Mouse (Mus musculus): Measurements from ENCODE around the gene Dennd4a. TPM values are rescaled to one million over a fixed set of nuclear protein-coding genes. Genes with fewer than 3 reads are reported as not detected.

The Dennd4a gene
- total RNA-seq, 2 experiments from 2014 or later: 3.1 to 3.4 TPM

DNA sequence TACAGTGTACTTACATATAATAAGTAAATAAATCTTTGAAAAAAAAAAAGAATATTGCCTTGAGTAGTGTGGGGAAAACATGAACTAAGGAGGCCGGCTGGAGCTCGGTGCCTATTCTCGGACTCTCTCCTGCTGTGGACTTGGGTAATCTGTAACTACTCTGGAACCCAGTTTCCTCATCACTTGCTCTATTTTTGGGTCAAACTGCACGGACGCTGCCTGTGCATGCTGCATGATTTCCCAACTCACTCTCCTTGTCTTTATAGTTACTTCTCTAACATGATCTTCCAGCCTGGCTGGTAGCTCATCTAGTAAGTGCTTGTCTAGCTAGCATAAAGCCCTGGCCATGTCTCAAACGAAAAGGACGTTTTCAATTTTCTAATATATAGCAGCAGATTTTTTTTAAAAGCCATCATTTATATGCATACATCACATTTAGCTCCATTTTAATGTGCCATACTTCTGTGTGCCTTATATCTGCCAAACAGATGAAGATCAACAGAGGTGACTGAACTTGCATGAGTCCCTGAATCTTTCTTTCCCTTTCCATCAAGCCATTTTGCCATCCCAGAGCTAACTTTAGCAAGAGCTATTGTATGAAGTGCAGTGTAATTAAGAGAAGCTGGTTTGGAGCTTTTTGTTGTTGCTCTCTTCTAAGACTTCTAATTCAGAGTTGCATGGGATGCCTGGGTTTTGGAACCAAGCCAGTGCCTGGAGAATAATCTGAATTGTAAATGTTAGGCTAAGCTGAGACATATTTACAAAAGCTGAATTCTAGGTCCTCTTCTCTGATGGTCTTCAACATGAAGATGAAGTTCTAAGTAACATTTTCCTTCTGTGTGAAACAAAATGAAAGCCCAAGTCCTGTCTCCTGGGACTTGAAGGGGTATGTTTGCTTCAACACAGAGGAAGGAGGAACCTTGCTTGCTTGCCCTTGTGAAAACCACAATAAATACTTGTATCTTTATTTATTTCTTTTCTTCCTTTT lies 20.2 kb upstream of the Dennd4a start:
- DNase-seq: no peak

DNA sequence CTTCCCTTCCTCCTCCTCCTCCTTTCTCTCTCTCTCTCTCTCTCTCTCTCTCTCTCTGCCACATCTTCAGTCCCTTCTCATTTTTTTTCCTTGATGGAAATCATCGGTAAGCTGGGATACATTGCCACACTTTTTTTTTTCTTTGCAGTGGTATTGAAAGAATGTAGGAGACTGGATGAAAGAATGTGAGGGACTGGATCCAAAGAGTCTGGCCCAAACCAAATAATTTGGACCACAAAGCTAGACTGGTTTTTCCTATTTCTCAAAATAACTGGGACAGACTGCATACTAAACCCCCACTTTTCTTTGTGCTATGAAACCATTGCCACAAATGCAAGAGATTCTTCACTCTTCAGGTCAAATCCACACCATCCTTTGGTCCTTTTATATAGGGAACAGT lies 19.5 kb upstream of the Dennd4a start:
- no peak for DNase-seq

DNA sequence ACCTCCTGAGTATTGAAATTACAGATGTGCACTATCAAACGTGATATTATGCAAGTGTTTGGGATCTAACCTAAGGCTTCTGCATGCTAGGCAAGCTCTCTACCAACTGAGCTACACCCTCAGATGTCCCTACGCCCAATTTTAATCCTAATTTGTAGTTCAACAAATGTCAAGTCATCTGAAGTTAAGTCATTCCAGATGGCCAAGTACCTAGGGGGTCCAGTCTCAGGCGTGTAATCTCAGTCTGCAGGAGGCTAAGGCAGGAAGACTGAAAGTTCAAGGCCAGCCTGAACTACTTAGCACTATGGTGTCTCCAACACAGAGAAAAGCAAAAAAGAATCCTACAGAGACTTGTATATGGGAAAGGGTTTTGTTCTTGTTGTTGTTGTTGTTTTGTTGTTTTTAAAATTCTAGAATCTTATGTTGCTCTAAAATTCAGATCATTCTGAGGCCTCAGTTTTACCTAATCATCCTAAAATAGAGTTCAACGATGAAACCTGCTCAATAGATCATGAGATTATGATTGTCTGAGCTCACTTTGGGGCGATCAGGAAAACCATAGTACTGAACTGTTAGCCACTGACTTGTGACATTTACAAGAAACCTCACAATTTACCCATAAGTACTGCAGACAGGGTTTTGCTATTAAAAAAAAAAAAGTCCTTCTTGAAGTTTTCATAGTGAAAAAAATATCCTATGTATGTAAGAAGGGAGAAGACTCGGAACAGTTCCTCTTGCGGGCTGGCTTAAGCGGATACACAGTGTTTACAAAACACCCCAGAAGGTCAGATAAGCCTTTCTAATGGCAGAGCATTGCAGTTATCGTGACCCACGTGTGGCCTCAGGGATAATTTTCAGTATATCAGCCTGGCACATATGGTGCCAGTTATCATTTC lies 18.5 kb upstream of the Dennd4a start:
- DNase-seq: no peak

- DNase-seq: no peak
Observed at GRCm38 (mm10) chr9:64793275-64793590, 17.9 kb upstream of the Dennd4a start.

DNA sequence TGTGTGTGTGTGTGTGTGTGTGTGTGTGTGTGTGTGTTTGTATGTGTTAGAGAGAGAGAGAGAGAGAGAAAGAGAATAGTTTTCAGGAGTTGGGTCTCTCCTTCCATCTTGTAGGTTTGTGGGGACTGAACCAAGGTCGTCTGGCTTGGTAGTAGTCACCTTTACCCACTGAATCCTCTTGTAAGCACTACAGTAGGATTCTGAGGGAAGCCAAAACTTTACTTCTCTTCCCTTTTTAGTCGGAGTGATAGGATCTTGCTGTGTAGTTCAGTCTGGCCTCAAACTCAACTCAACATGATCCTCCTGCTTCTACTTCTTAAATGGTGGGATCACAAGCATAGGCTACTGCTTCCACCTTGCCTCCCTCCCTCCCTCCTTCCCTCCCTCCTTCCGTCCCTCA lies 17.3 kb upstream of the Dennd4a start:
- no peak for DNase-seq

GRCm38 (mm10) chr9:64794448-64795420 lies 16.4 kb upstream of the Dennd4a start:
- DNase-seq: no peak

- no peak for DNase-seq
Observed at GRCm38 (mm10) chr9:64795846-64796615, 15.1 kb upstream of the Dennd4a start.

GRCm38 (mm10) chr9:64797392-64797791 lies 13.7 kb upstream of the Dennd4a start:
- no peak for DNase-seq

DNA sequence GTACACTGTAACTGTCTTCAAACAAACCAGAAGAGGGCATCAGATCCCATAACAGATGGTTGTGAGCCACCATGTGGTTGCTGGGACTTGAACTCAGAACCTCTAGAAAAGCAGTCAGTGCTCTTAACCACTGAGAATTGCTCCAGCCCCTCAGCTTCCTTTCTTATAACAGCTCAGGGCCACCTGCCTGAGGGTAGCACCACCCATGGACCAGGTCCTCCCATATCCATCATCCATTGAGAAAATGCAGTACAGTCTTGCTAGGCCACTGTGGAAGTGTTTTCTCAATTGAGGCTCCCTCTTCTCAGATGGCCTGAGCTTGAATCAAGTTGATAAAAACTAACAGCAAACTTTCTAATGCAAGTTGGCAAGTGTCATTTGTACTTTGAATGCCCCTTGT lies 13.0 kb upstream of the Dennd4a start:
- DNase-seq: no peak

DNA sequence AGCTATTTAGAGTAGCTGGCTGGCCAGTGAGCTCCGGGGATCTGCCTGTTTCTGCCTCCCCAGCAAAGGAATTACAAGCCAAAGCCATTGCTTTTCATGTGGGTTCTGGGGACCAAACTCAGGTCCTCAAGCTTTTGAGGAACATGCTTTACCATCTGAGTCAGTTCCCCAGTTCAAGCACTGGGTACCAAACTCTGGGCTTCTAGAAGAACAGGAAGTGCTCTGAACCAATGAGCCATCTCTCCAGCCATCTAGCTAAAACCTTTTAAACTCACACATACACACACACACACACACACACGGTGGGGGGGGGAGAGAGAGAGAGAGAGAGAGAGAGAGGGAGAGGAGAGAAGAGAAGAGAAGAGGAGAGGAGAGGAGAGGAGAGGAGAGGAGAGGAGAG lies 12.3 kb upstream of the Dennd4a start:
- DNase-seq: no peak

GRCm38 (mm10) chr9:64799504-64799903 lies 11.6 kb upstream of the Dennd4a start:
- DNase-seq: no peak

DNA sequence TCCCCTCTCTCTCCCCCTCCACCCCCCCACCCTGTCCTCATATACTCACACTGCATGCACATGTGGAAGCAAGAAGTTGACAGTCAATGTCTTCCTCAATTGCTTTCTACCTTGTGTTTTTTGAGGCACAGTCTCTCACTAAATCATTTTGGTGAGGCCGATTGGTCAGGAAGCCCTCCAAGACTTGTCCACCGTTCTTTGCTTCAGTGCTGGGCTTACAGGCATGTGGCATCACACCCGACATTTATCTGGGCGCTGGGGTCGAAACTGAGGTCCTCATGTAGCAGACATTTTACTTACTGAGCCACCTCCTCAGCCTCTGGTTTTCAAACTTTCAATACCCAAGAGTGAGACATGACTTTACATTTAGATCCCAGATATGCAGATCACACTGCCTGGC lies 8.6 kb upstream of the Dennd4a start:
- no peak for DNase-seq

GRCm38 (mm10) chr9:64803373-64804214 lies 7.5 kb upstream of the Dennd4a start:
- no peak for DNase-seq

DNA sequence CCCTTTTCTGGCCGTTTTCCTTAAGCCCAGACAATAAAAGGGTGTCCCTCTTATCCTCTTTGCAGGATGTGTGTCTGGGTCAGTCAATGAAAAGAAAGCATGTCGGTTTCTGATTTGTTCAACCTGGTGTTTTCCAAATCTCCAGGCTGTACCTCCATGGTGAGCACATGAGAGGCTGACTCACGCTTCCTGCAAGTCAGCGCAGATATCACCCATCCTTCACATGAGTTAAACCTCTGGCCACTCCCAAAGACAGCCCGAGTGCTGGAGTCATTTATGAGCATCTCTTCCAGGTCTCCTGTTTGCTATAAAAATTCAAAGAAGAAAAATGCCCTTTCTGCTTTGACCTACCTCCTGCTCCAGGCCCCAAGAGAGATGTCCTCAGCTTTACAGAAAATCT lies 5.3 kb upstream of the Dennd4a start:
- no peak for DNase-seq

DNA sequence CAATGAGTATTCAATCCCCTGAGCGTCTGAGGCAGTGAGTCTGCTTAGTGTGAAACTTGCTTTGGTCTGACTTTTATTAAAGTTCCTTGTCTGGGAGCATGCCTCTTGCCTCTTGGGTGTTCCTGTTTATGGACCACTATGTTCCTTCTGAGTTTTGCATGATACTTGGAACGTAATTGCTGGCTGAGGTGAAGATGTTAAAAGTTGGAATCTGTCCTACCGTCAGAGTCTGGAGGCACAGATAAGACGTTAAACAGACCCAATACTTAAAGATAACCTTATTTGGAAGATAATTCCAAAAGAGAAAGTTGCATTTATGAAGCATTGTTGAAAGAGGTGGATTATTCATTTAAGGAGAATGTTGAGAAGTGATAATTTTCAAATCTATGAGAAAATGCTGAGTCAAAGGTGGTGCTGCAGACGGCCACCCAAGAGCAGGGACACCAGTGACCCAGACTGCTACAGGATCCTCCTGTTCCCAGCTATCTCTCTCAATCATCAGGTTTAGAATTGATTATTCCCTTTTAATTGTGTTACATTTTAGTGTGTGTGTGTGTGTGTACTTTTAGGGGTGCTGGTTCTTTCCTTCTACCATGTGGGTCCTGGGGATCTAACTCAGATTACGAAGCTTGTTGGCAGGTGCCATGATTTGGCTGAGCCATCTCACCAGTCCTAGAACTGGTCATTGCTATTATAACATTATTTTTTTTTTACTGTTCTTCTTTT lies 4.6 kb upstream of the Dennd4a start:
- DNase-seq: no peak

DNA sequence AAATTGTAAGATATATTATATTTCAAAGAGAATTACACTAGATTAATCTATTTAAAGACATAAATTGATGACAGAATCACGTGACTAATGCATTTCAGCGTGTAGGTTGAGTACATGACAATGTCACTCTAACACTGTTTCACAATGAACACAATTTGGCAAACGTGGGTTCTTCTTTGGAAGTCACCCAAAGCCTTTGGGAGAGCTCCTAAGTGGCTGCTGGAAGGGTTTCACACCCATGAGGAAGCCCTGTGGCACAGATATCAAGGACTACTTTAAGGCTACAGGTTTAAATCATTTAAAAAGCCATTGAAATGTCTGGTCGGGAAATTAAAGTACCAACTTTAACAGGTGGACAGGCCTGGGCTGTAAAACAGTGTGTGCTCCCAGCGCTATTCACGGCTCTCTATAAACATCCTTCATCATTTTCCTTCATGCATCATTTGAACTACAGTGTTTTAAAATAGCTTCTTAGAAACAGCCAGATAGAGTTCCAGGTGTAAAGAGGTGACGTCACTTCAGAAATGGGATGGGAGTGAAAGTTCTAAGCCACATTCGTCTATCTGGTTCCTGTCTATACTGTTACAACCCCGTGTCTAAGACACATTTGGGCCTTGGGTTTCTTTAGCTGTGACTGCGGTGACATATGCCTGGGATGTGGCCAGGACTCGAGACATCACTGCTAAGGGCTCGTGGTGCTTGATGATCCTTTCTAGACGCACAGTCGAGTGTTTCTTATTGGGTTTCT lies 3.9 kb upstream of the Dennd4a start:
- no peak for DNase-seq

GRCm38 (mm10) chr9:64809851-64810250 lies 1.3 kb upstream of the Dennd4a start:
- DNase-seq: no peak
